Mouse (Mus musculus) MEL (cell line): ENCODE data around the gene Pawr.

Experiments used
- CTCF ChIP-seq, 3 experiments: IDR thresholded peaks in 2 of 3; conservative IDR thresholded peaks in 1 of 3; 2 replicates each; pipeline ENCODE4 v1.5.1; 2011 to 2012; ENCODE audit warnings: low read length in 3 of 3, low read depth in 2 of 3, mild to moderate bottlenecking in 2 of 3, improper control_type of control experiment in 1 of 3, inconsistent platforms in 1 of 3, mixed read lengths in 1 of 3, moderate library complexity in 1 of 3; ENCODE audit not compliant: control insufficient read depth in 1 of 3, insufficient read depth in 1 of 3, poor library complexity in 1 of 3, severe bottlenecking in 1 of 3
- ELF1 ChIP-seq: IDR thresholded peaks from 2 replicates; pipeline ENCODE4 v1.6.1; 2014; ENCODE audit warnings: low read depth, mild to moderate bottlenecking, inconsistent platforms, low read length, improper control_type of control experiment, moderate library complexity
- JUND ChIP-seq: IDR thresholded peaks from 2 replicates; pipeline ENCODE4 v1.6.1; 2011; ENCODE audit warnings: low read depth, mild to moderate bottlenecking, improper control_type of control experiment, low read length
- NELFE ChIP-seq: IDR thresholded peaks from 2 replicates; pipeline ENCODE4 v1.6.1; 2011; ENCODE audit warnings: low read depth, low read length, improper control_type of control experiment
- POLR2A ChIP-seq, 2 experiments: IDR thresholded peaks; 2 replicates each; pipeline ENCODE4 v1.6.1; 2011 to 2012; ENCODE audit warnings: low read length in 2 of 2, mild to moderate bottlenecking in 2 of 2, control low read depth in 1 of 2, improper control_type of control experiment in 1 of 2, low read depth in 1 of 2, moderate library complexity in 1 of 2; ENCODE audit not compliant: control insufficient read depth in 1 of 2, insufficient read depth in 1 of 2, poor library complexity in 1 of 2
- UBTF ChIP-seq: IDR thresholded peaks from 2 replicates; pipeline ENCODE4 v1.6.1; 2012; ENCODE audit warnings: low read depth, mild to moderate bottlenecking, inconsistent platforms, low read length, improper control_type of control experiment, moderate library complexity, borderline replicate concordance; ENCODE audit not compliant: insufficient read depth
- USF1 ChIP-seq: IDR thresholded peaks from 2 replicates; pipeline ENCODE4 v1.6.1; 2014; ENCODE audit warnings: low read depth, mild to moderate bottlenecking, inconsistent platforms, low read length, improper control_type of control experiment, moderate library complexity
- ZC3H11A ChIP-seq: IDR thresholded peaks from 2 replicates; pipeline ENCODE4 v1.6.1; 2012; ENCODE audit warnings: low read depth, mild to moderate bottlenecking, inconsistent platforms, low read length, improper control_type of control experiment

- no peak for TF ChIP-seq USF1
- TF ChIP-seq POLR2A (IDR thresholded peaks at IDR 0.05; ENCODE audit: control insufficient read depth in 1 of 2, insufficient read depth in 1 of 2, low read depth in 1 of 2, low read length in 2 of 2, poor library complexity in 1 of 2) = no peak
- no peak for TF ChIP-seq NELFE
- no peak for TF ChIP-seq ZC3H11A
- no peak for TF ChIP-seq ELF1
- no peak for TF ChIP-seq CTCF (IDR thresholded peaks at IDR 0.05 in 2 of 3, conservative IDR thresholded peaks at IDR 0.05 in 1 of 3; ENCODE audit: control insufficient read depth in 1 of 3, insufficient read depth in 1 of 3, low read depth in 2 of 3, low read length in 3 of 3, poor library complexity in 1 of 3, severe bottlenecking in 1 of 3)
- no peak for TF ChIP-seq JUND
- no peak for TF ChIP-seq UBTF
Measured at GRCm38 (mm10) chr10:108377369-108377768, 45.4 kb downstream of the Pawr start.
